Mouse (Mus musculus): Measurements from ENCODE around the gene Emc6. TPM values are rescaled to one million over a fixed set of nuclear protein-coding genes. Genes with fewer than 3 reads are reported as not detected.
A peak's percentile ranks its signal among the peaks of the same experiment; 100 is the strongest.

Emc6 gene
- total and polyA plus RNA-seq, 3 experiments: 179 to 211 TPM; not detected in 1

DNA sequence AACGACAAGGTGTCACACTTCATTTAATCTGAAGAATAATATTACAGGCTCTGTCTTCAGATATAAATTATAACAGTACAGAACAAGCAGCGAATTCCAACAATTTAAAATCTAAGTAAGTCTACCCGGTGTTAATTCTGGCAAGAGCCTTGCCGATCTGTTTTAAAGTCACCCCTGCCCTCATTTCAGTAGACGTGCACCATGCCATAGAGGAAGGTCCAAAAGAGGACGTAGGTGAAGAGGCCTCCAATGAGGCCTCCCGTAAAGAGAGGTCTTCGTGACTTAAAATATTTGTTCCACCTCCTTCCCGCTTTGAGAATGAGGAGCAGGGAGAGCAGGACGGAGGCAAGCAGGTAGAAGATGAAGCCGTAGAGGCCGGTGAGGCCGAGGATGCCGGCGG, 651 bp downstream of the Emc6 start:
- peak; percentile 72 for DNase-seq (ENCODE audit: low read depth, low spot score)
- peaks cover 4 to 12% of the 10 kb centered on the region in 2 experiments for H3K4me1 ChIP-seq (ENCODE audit: control insufficient read depth in 1 of 2, insufficient read depth in 2 of 2, low read length in 2 of 2)
- peaks cover 38% of the 10 kb centered on the region for H3K79me2 ChIP-seq (ENCODE audit: control insufficient read depth, insufficient read depth, low read length, poor library complexity)
- no peaks in the 10 kb centered on the region for H3K9me3 ChIP-seq (replicated peaks; ENCODE audit: insufficient read depth, low read length)
- peak overlapping the region; percentile 57 for H3K27ac ChIP-seq (ENCODE audit: control insufficient read depth, low read depth, low read length)
- peaks cover 12 to 19% of the 10 kb centered on the region in 2 experiments; a peak in 3 of 4 replicates for H3K36me3 ChIP-seq (ENCODE audit: control insufficient read depth in 1 of 2, insufficient read depth in 2 of 2, low read length in 2 of 2)
- TF ChIP-seq TCF12 (IDR thresholded peaks at IDR 0.05; ENCODE audit: low read depth, low read length) (no peak), MYC (IDR thresholded peaks at IDR 0.05; ENCODE audit: low read depth, low read length) (peak; percentile 48; the same call in 1 of the 2 replicates)
- no peaks in the 10 kb centered on the region for H3K27me3 ChIP-seq (ENCODE audit: control insufficient read depth in 1 of 2, insufficient read depth in 2 of 2, low read length in 2 of 2)
- H3K4me3 ChIP-seq (ENCODE audit: control insufficient read depth in 1 of 2, insufficient read depth in 1 of 2, low read depth in 2 of 2, low read length in 2 of 2): peak overlapping the region; percentile 85 to 91
- peak overlapping the region; percentile 88 for H3K9ac ChIP-seq (ENCODE audit: control insufficient read depth, low read depth, low read length, poor library complexity, severe bottlenecking)

DNA sequence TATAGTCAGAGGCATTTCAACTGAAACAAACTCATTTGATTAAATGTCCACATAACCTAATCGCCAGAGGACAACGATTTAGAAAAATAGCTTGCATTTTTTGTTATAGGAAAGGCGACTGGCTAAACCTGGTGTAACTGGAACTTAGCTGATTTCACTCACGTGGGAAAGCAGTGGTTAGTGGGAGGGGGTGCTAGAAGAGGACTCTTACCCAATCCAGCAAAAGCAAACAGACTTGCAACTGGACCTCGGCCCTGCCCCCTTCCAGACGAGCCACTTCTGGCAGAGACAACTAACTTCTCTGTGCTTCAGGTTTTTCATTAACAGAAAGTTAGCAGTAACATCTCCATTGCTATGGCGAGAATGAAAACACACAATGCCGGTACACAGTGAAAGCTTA, 1.2 kb downstream of the Emc6 start:
- peaks cover 12 to 19% of the 10 kb centered on the region in 2 experiments; a peak in 3 of 4 replicates for H3K36me3 ChIP-seq (ENCODE audit: control insufficient read depth in 1 of 2, insufficient read depth in 2 of 2, low read length in 2 of 2)
- H3K9me3 ChIP-seq (replicated peaks; ENCODE audit: insufficient read depth, low read length): no peaks in the 10 kb centered on the region
- peak overlapping the region; percentile 88 for H3K9ac ChIP-seq (ENCODE audit: control insufficient read depth, low read depth, low read length, poor library complexity, severe bottlenecking)
- peak overlapping the region; percentile 85 to 91 for H3K4me3 ChIP-seq (ENCODE audit: control insufficient read depth in 1 of 2, insufficient read depth in 1 of 2, low read depth in 2 of 2, low read length in 2 of 2)
- peaks cover 38% of the 10 kb centered on the region for H3K79me2 ChIP-seq (ENCODE audit: control insufficient read depth, insufficient read depth, low read length, poor library complexity)
- no peak for TF ChIP-seq EP300 (IDR thresholded peaks at IDR 0.05; ENCODE audit: low read depth in 1 of 2, low read length in 2 of 2)
- TF ChIP-seq HCFC1 (IDR thresholded peaks at IDR 0.05; ENCODE audit: low read depth, low read length): peak; percentile 3; the same call in 1 of the 2 replicates
- peak; percentile 36 for DNase-seq (ENCODE audit: low read depth, low spot score)
- H3K27me3 ChIP-seq (ENCODE audit: control insufficient read depth in 1 of 2, insufficient read depth in 2 of 2, low read length in 2 of 2): no peaks in the 10 kb centered on the region
- peaks cover 4 to 12% of the 10 kb centered on the region in 2 experiments for H3K4me1 ChIP-seq (ENCODE audit: control insufficient read depth in 1 of 2, insufficient read depth in 2 of 2, low read length in 2 of 2)
- H3K27ac ChIP-seq (ENCODE audit: control insufficient read depth, low read depth, low read length): no peak overlapping the region

DNA sequence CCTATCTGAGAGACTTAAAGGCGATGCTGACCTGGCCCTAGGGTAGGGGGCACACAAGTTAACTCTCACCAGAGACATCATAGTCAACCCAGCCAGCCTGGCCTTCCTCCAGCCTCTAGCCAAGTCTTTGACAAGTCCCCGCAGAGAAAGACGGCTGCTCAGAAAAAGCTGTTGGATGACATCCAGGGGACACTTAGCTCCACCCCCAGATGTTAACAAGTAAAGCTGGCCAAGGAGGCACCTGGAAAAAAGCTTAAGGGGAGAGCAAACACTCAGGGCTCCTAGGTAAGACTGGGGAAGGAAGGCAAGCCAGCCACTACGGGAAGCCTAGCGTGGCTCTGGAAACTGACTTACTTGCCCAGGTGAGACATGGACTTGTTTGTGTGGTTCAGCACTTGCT, 4.7 kb downstream of the Emc6 start:
- H3K9me3 ChIP-seq (replicated peaks; ENCODE audit: insufficient read depth, low read length): no peaks in the 10 kb centered on the region
- H3K27ac ChIP-seq (ENCODE audit: control insufficient read depth, low read depth, low read length): no peak overlapping the region
- no peak for DNase-seq (ENCODE audit: low read depth, low spot score)
- peaks cover 4 to 7% of the 10 kb centered on the region in 2 experiments for H3K4me1 ChIP-seq (ENCODE audit: control insufficient read depth in 1 of 2, insufficient read depth in 2 of 2, low read length in 2 of 2)
- H3K79me2 ChIP-seq (ENCODE audit: control insufficient read depth, insufficient read depth, low read length, poor library complexity): peaks cover 31% of the 10 kb centered on the region
- H3K27me3 ChIP-seq (ENCODE audit: control insufficient read depth in 1 of 2, insufficient read depth in 2 of 2, low read length in 2 of 2): no peaks in the 10 kb centered on the region
- no peak overlapping the region for H3K9ac ChIP-seq (ENCODE audit: control insufficient read depth, low read depth, low read length, poor library complexity, severe bottlenecking)
- TF ChIP-seq POLR2A (IDR thresholded peaks at IDR 0.05; ENCODE audit: control insufficient read depth in 1 of 2, insufficient read depth in 1 of 2, low read depth in 1 of 2, low read length in 2 of 2, poor library complexity in 1 of 2) (no peak), USF1 (IDR thresholded peaks at IDR 0.05; ENCODE audit: low read depth, low read length) (no peak), GATA1 (IDR thresholded peaks at IDR 0.05; ENCODE audit: low read depth, low read length) (no peak), RCOR1 (IDR thresholded peaks at IDR 0.05; ENCODE audit: low read depth, low read length) (no peak), MAX (IDR thresholded peaks at IDR 0.05; ENCODE audit: low read length) (no peak), USF2 (IDR thresholded peaks at IDR 0.05; ENCODE audit: borderline replicate concordance in 1 of 2, insufficient read depth in 1 of 2, low read depth in 1 of 2, low read length in 2 of 2) (no peak), CHD2 (IDR thresholded peaks at IDR 0.05; ENCODE audit: low read length) (no peak), POLR2AphosphoS5 (IDR thresholded peaks at IDR 0.05; ENCODE audit: borderline replicate concordance, low read depth, low read length) (no peak), TAL1 (IDR thresholded peaks at IDR 0.05; ENCODE audit: low read length) (no peak), ZMIZ1 (IDR thresholded peaks at IDR 0.05; ENCODE audit: low read depth, low read length) (no peak), E2F4 (IDR thresholded peaks at IDR 0.05; ENCODE audit: borderline replicate concordance, low read depth, low read length) (no peak), HCFC1 (IDR thresholded peaks at IDR 0.05; ENCODE audit: low read depth, low read length) (no peak), POLR2AphosphoS2 (IDR thresholded peaks at IDR 0.05; ENCODE audit: low read length) (no peak), JUND (IDR thresholded peaks at IDR 0.05; ENCODE audit: low read depth, low read length) (no peak), ZKSCAN1 (IDR thresholded peaks at IDR 0.05; ENCODE audit: low read depth, low read length) (no peak), RAD21 (IDR thresholded peaks at IDR 0.05; ENCODE audit: low read depth, low read length) (no peak)
- peaks cover 12 to 17% of the 10 kb centered on the region in 2 experiments; a peak in 3 of 4 replicates for H3K36me3 ChIP-seq (ENCODE audit: control insufficient read depth in 1 of 2, insufficient read depth in 2 of 2, low read length in 2 of 2)
- no peak overlapping the region for H3K4me3 ChIP-seq (ENCODE audit: control insufficient read depth in 1 of 2, insufficient read depth in 1 of 2, low read depth in 2 of 2, low read length in 2 of 2)

All from MEL (cell line).